Mouse (Mus musculus): ENCODE measurements around the gene Ins1.

Ins1 gene

GRCm38 (mm10) chr19:52263997-52264396 is at the start of gene Ins1:
Gene Ins1 (plus strand): TSS chr19:52264297.
- in situ Hi-C loops (cut with MboI, MseI): loop anchor here (10.0 kb wide), 1 partner anchor 71 kb away; no protein-coding TSS in a partner anchor

Measured in T-helper 1 cell (primary cell).